Comparison of ENCODE assay signal across 8 mouse cellular contexts in genomic region chr3:144206261-144206660, GRCm38 (mm10). TPM values are rescaled to one million over a fixed set of nuclear protein-coding genes. Genes with fewer than 3 reads are reported as not detected.
DNase-seq lines count a peak whose midpoint lies in the region; ATAC-seq and TF ChIP-seq lines count a peak whose summit lies in the region.

No protein-coding gene starts in this region.

- 12% methylated on average over 3 of the region's 3 CpGs for WGBS in embryonic facial prominence, embryonic 13.5 days
- WGBS in intestine, embryonic 16.5 days, result 17% methylated on average over 3 of the region's 3 CpGs

- peaks cover 27% of the 10 kb centered on the region for H3K79me2 ChIP-seq in myocyte (ENCODE audit: control insufficient read depth, insufficient read depth)

- peak overlapping the region; percentile 97 for H3K9ac ChIP-seq in embryonic facial prominence, embryonic 13.5 days
- H3K9ac ChIP-seq in intestine, embryonic 16.5 days (ENCODE audit: low read depth, low read length), result peak overlapping the region; percentile 90

- H3K9me3 ChIP-seq in embryonic facial prominence, embryonic 13.5 days, result no peaks in the 10 kb centered on the region
- H3K9me3 ChIP-seq in intestine, embryonic 16.5 days (ENCODE audit: control insufficient read depth, low read length), result no peaks in the 10 kb centered on the region

- no peak for DNase-seq in layer of hippocampus, adult 2 months (ENCODE audit: low spot score in 2 of 2)
- no peak for DNase-seq in layer of hippocampus, postnatal 25 days (ENCODE audit: extremely low spot score in 1 of 2, low spot score in 1 of 2)
- no peak for DNase-seq in cerebellum, postnatal 14 days
- DNase-seq in frontal cortex, postnatal 10 days (ENCODE audit: low spot score in 2 of 2), result no peak
- DNase-seq in urinary bladder, postnatal 14 days (ENCODE audit: low spot score), result no peak

- H3K27ac ChIP-seq in layer of hippocampus, adult 2 months, result peak overlapping the region; percentile 94
- peak overlapping the region; percentile 99 for H3K27ac ChIP-seq in embryonic facial prominence, embryonic 13.5 days
- peak overlapping the region; percentile 99 for H3K27ac ChIP-seq in intestine, embryonic 16.5 days (ENCODE audit: low read length)

- peak overlapping the region; percentile 90 for H3ac ChIP-seq in myocyte (ENCODE audit: control insufficient read depth, insufficient read length)

- peak overlapping the region; percentile 95 for H3K4me2 ChIP-seq in embryonic facial prominence, embryonic 13.5 days
- H3K4me2 ChIP-seq in intestine, embryonic 16.5 days (ENCODE audit: low read depth, low read length), result peak overlapping the region; percentile 89
- H3K4me2 ChIP-seq in myocyte (ENCODE audit: low read depth), result peak overlapping the region; percentile 87

- no peaks in the 10 kb centered on the region for H3K27me3 ChIP-seq in embryonic facial prominence, embryonic 13.5 days
- no peaks in the 10 kb centered on the region for H3K27me3 ChIP-seq in intestine, embryonic 16.5 days (replicated peaks; ENCODE audit: control insufficient read depth, insufficient read depth, low read length)
- H3K27me3 ChIP-seq in myocyte (ENCODE audit: control insufficient read depth, insufficient read depth, insufficient read length), result no peaks in the 10 kb centered on the region

- H3K4me3 ChIP-seq in layer of hippocampus, adult 2 months, result peak overlapping the region; percentile 82; the same call in 1 of the 2 replicates
- H3K4me3 ChIP-seq in embryonic facial prominence, embryonic 13.5 days, result peak overlapping the region; percentile 80
- H3K4me3 ChIP-seq in intestine, embryonic 16.5 days (ENCODE audit: low read length), result peak overlapping the region; percentile 80
- peak overlapping the region; percentile 92 for H3K4me3 ChIP-seq in myocyte

- peaks cover 13% of the 10 kb centered on the region for H3K4me1 ChIP-seq in embryonic facial prominence, embryonic 13.5 days
- peaks cover 7% of the 10 kb centered on the region for H3K4me1 ChIP-seq in intestine, embryonic 16.5 days (ENCODE audit: control insufficient read depth, insufficient read depth, low read length)

- no peak for ATAC-seq in embryonic facial prominence, embryonic 13.5 days (ENCODE audit: insufficient number of reproducible peaks, insufficient read depth, low FRiP score, low TSS enrichment, low read depth)
- ATAC-seq in intestine, embryonic 16.5 days, result no peak

- no peak for TF ChIP-seq POLR2A in myocyte (IDR thresholded peaks at IDR 0.05; ENCODE audit: insufficient read length, low read depth)

- 0 out of 2 replicates have a peak, but pooled peaks cover 6% of the 10 kb centered on the region for H3K36me3 ChIP-seq in embryonic facial prominence, embryonic 13.5 days
- no peaks in the 10 kb centered on the region for H3K36me3 ChIP-seq in intestine, embryonic 16.5 days (ENCODE audit: control insufficient read depth, insufficient read depth, low read length)
- H3K36me3 ChIP-seq in myocyte (ENCODE audit: control insufficient read depth, insufficient read depth), result peaks cover 3% of the 10 kb centered on the region

- TF ChIP-seq CTCF in layer of hippocampus, adult 2 months (conservative IDR thresholded peaks at IDR 0.05), result no peak

TF ChIP-seq in myocyte, 11 proteins besides CTCF, POLR2A, EP300 and RAD21:
- TF ChIP-seq SRF (IDR thresholded peaks at IDR 0.05; ENCODE audit: control insufficient read depth, insufficient read length, low read depth) (no peak), E2F4 (IDR thresholded peaks at IDR 0.05; ENCODE audit: insufficient read depth) (no peak), REST (IDR thresholded peaks at IDR 0.05; ENCODE audit: insufficient read depth, insufficient read length) (no peak), POLR2AphosphoS2 (IDR thresholded peaks at IDR 0.05; ENCODE audit: insufficient read length, low read depth) (no peak), MAX (IDR thresholded peaks at IDR 0.05; ENCODE audit: low read depth) (no peak)
TF ChIP-seq in myocyte: peak in this region for 0.

RNA-seq across cellular contexts. Expression of gene Lmo4, which starts 1.2 kb away (rescaled TPM):
- total RNA-seq in layer of hippocampus, adult 2 months (2021), result 100 to 1,000 TPM; 226 to 236 TPM
- 100 to 1,000 TPM; 201 to 231 TPM for total RNA-seq in layer of hippocampus, postnatal 25 days (2021)
- polyA plus RNA-seq in embryonic facial prominence, embryonic 13.5 days (2015; fragmentation: Nextera tagmentation; extraction: Ambion mirVana), result 105 and 108 TPM in 2 replicates
- polyA plus RNA-seq in intestine, embryonic 16.5 days (2015; fragmentation: Nextera tagmentation; extraction: Ambion mirVana), result 49.5 and 57.2 TPM in 2 replicates
- 75.0 TPM for polyA plus RNA-seq in myocyte (2012; fragmentation: generic; extraction: Trizol)
